Mouse (Mus musculus) adipose tissue, adult 10 weeks (tissue): ENCODE measurements around the gene Nrarp. TPM values are rescaled to one million over a fixed set of nuclear protein-coding genes. Genes with fewer than 3 reads are reported as not detected.

Source experiments
- polyA plus RNA-seq: library from polyadenylated mRNA; stranded (reverse); fragments of 350-450 nt; fragmentation: Illumina TruSeq; extraction: RNeasy Lipid Tissue Mini Kit (QIAGEN cat#74804); gene quantifications from one replicate; pipeline ENCODE4 v1.2.3, GENCODE M21; 2014; ENCODE audit warnings: low read depth, low replicate concordance

Nrarp gene
- polyA plus RNA-seq = 6.2 TPM

DNA sequence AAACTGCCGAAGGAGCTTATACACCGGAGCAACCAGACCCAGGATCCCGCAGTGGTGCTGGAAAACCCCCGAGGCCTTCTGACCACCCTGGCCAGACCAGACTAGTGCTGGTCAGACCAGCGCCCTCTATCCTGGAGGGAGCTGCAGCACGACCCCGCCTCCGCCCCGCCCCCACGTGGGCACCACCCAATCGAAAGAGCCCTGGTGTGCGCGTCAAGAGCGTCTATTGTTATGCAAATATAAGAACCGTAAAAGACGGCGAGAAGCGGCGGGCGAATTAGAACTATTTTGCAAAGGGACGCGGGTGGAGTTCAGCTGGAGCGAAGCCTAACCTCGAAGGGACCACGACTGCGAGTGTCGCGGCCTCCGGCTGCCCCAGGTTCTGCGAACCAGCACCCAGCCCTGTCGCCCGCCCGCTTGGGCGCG is at the start of gene Nrarp:
Nrarp (plus strand) TSS at position 281 of the 426 bp plus-strand sequence.

GRCm38 (mm10) chr2:25196172-25196954 is 15.8 kb downstream of the Nrarp start, which contains the start of gene Tor4a:
Tor4a (minus strand) TSS chr2:25196886.

DNA sequence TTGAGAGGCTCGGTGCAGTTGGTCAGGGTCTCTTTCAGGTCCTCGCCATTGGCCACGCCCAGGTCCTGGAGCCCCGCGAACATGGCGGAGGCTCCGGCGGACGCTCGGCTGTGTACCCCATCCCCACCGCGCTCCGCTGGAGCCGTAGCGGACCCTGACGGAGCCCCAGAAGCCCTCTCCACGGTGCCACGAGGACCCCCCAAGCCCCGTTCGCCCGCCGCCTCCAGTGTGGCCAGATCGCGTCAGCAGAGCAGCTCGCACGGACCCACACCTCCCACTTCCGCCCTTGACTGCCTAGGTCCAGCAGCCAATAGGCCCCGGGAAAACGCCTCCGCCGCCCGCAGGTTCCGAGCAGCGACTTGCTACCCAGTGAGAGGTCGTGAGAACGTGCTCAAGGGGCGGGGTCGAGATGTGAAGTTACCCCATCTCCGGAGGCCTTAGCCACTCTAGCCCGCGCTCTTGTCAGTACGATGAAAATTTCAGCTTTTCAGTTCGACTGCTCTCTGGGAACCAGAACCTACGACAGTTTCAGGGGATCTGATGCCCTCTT is 30.6 kb downstream of the Nrarp start, which contains the start of gene Nelfb:
Nelfb (minus strand) TSS at position 369 of the 550 bp plus-strand sequence.

DNA sequence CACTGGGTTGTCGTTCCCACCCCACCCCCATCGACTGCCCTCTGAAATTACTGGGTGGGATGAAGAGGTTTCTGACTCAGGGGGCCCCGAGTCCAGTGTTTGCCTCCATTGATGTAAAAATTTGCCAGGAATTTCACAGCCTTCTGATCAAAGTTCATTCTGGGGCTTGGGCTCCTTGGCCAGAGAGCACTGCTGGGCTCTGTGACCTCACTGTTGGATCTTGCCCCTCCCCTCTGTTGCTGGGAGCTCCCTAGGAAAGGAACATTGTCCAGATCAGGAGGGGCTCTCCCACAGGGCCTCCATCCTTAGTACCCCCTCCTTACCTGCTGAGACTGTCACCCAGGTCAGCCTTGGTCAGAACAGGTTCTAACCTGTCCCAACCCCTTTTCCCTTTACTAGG is 33.9 kb downstream of the Nrarp start, which contains the start of gene Stpg3:
Stpg3 (minus strand) TSS at position 194 of the 400 bp plus-strand sequence.

DNA sequence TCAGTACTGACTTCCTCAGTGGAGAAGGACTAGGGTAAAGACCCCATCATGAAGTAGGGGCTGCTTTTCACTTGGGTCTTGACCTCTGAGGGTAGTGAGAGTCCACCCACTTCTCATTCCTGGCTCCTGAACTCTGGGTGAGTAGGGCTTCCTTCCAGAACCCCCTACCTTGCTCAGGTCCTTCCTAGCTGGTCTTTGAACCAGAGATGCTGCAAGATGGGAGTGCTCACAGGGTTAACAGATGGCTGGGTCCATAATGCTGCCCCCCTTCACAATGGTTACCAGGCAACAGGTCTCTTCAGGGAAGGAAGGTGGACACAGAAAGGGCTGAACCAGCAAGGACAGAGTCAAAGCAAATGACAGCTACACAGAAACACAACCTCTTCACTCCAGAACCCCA is 37.9 kb downstream of the Nrarp start, which contains the start of gene Fam166a:
Fam166a (plus strand) TSS at position 301 of the 400 bp plus-strand sequence.

GRCm38 (mm10) chr2:25224492-25224765 is 43.9 kb downstream of the Nrarp start, which contains the start of gene Tubb4b:
Tubb4b (minus strand) TSS chr2:25224702.

Other genes with a start within 250 kb of the Nrarp start
- 60.6 TPM for gene Arrdc1, start 245.5 kb upstream of the Nrarp start, polyA plus RNA-seq
- gene Zmynd19, start 231.0 kb upstream of the Nrarp start, polyA plus RNA-seq = 16.2 TPM
- gene Dph7, start 218.4 kb upstream of the Nrarp start, polyA plus RNA-seq = 14.1 TPM
- gene Mrpl41, start 205.7 kb upstream of the Nrarp start, polyA plus RNA-seq = 91.4 TPM
- 24.9 TPM for gene Pnpla7, start 204.7 kb upstream of the Nrarp start, polyA plus RNA-seq
- 187 TPM for gene Nsmf, start 126.4 kb upstream of the Nrarp start, polyA plus RNA-seq
- gene Entpd8, start 100.5 kb upstream of the Nrarp start, polyA plus RNA-seq = 3.4 TPM
- 0.26 TPM for gene Noxa1, start 85.6 kb upstream of the Nrarp start, polyA plus RNA-seq
- gene Tor4a, start 16.1 kb downstream of the Nrarp start, polyA plus RNA-seq = 24.7 TPM
- 43.3 TPM for gene Nelfb, start 30.7 kb downstream of the Nrarp start, polyA plus RNA-seq
- 1.8 TPM for gene Stpg3, start 33.9 kb downstream of the Nrarp start, polyA plus RNA-seq
- 6.7 TPM for gene Fam166a, start 38.0 kb downstream of the Nrarp start, polyA plus RNA-seq
- 224 TPM for gene Tubb4b, start 43.9 kb downstream of the Nrarp start, polyA plus RNA-seq
- not detected for gene Slc34a3, start 53.6 kb downstream of the Nrarp start, polyA plus RNA-seq
- gene Rnf224, start 56.0 kb downstream of the Nrarp start, polyA plus RNA-seq = not detected
- 6.8 TPM for gene Rnf208, start 61.5 kb downstream of the Nrarp start, polyA plus RNA-seq
- 0.38 TPM for gene Cysrt1, start 61.7 kb downstream of the Nrarp start, polyA plus RNA-seq
- gene AL732309.1, start 66.1 kb downstream of the Nrarp start, polyA plus RNA-seq = 13.6 TPM
- 27.6 TPM for gene Tmem203, start 74.7 kb downstream of the Nrarp start, polyA plus RNA-seq
- gene Tprn, start 81.9 kb downstream of the Nrarp start, polyA plus RNA-seq = 11.7 TPM
- gene Ssna1, start 91.7 kb downstream of the Nrarp start, polyA plus RNA-seq = 57.4 TPM
- 70.9 TPM for gene Anapc2, start 91.7 kb downstream of the Nrarp start, polyA plus RNA-seq
- 2.1 TPM for gene Tmem210, start 107.4 kb downstream of the Nrarp start, polyA plus RNA-seq
- 2.9 TPM for gene Lrrc26, start 109.2 kb downstream of the Nrarp start, polyA plus RNA-seq
- gene Grin1, start 138.4 kb downstream of the Nrarp start, polyA plus RNA-seq = not detected
- gene Man1b1, start 151.6 kb downstream of the Nrarp start, polyA plus RNA-seq = 44.1 TPM
- gene Dpp7, start 175.6 kb downstream of the Nrarp start, polyA plus RNA-seq = 15.5 TPM
- gene Uap1l1, start 184.9 kb downstream of the Nrarp start, polyA plus RNA-seq = 26.4 TPM
- gene Sapcd2, start 191.6 kb downstream of the Nrarp start, polyA plus RNA-seq = 1.5 TPM
- gene Entpd2, start 215.1 kb downstream of the Nrarp start, polyA plus RNA-seq = 47.9 TPM
- gene Npdc1, start 218.6 kb downstream of the Nrarp start, polyA plus RNA-seq = 94.7 TPM
- gene Fut7, start 242.5 kb downstream of the Nrarp start, polyA plus RNA-seq = 0.61 TPM
- gene Abca2, start 247.9 kb downstream of the Nrarp start, polyA plus RNA-seq = 204 TPM